Mouse (Mus musculus) thymus, postnatal 0 days (tissue): Measurements from ENCODE around the gene Ddx52. TPM values are rescaled to one million over a fixed set of nuclear protein-coding genes. Genes with fewer than 3 reads are reported as not detected.
A peak's percentile ranks its signal among the peaks of the same experiment; 100 is the strongest.

Experiments used
- DNase-seq: peaks from one replicate; pipeline ENCODE4 v3.0.0-alpha.2; 2015; ENCODE audit warnings: low spot score
- polyA plus RNA-seq: library from polyadenylated mRNA; unstranded; fragments of >200 nt; fragmentation: Nextera tagmentation; extraction: Ambion mirVana; gene quantifications from 2 replicates; pipeline ENCODE4 v1.2.1, GENCODE M21; 2015

Ddx52 gene
- polyA plus RNA-seq, 1 experiment from 2014 or later, result 51.2 TPM

DNA sequence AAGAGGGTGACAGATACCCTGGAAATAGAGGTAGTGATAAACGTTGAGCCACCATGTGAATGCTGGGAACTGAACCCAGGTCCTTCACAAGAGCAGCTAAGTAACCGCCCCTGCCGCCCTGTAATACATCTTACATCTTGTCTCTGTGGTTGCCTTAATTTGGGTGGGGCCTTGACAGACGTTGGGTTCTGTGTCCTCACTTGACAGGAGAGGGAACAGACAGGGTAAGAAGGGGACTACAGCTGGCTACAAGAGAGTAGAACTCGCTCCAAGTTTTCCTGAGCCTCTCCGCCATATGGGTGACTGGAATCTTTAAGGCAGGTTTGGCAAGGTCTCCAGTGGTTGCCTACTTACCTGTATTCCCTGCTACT lies 26.3 kb downstream of the Ddx52 start:
- no peak for DNase-seq

DNA sequence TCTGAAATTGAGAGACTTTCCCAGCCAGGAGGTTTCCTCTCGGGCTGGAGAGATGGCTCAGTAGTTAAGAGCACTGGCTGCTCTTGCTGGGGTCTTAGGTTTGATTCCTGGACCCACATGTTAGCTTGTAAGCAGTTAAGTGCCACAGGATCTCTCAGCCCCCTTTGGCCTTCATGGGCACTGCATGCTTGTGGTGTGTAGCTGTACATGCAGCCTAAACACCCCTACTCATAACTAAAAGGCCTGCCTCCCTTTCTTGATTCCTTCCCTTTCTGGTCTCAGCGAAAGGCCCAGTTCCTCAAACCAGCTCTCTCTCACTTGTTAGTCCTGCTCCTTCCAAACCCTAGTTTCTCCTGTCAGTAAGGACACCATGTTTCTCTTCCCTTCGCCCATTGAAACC lies 27.2 kb downstream of the Ddx52 start:
- DNase-seq, result no peak

DNA sequence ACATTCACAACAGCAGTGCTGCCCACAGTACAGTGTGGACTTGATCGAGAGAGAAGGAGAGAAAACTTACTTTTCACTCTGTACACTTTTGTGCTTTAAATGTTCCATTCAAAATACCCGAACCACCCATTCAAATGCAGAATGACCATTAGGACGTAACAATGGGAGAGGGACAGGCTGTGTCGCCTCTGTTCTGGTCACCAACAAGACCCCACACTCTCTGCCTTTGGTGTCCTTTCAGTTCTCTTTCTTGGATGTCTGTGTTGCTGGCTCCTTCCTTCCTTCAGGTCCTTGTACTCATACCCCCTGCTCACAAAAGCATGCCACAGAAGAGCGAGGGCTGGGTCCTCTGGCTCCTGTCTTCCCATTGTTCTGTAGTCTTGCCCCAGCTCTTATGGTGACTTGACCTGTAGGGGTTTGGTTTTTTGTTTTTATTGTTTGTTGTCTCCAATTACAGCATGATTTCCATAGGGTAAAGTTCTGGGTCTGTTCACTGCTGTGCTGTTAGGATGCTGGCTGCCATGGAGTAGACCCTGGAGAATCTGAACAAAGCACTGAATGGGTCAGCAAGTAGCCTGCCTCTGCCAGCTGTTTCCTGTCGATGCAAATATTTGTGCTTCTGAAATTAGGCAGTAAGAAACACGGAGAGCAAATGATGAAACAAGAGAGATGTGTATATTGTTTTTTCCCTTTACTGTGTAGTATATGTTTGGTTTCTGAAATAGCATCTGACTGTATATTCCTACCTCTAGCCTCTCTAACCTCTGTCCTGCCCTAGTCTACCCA lies 32.9 kb downstream of the Ddx52 start:
- DNase-seq, result no peak

DNA sequence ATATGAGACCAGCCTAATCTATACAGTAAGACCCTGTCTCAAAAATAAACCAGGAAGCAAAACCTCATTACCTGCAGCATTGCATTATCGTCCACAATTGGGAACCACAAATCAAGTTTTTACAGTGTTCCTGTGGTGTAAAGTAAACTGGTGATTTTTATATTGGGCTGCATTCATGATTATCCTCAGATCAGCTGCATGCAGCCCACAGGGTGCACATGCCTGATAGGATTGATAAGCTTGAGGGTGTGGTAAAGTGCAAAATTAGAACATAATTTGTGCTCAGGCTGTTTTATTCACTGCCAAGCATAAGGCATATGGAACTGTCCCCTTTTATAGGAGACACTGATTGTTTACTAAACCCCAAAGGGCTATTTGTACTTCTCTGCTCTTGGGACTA lies 33.6 kb downstream of the Ddx52 start:
- DNase-seq, result no peak

DNA sequence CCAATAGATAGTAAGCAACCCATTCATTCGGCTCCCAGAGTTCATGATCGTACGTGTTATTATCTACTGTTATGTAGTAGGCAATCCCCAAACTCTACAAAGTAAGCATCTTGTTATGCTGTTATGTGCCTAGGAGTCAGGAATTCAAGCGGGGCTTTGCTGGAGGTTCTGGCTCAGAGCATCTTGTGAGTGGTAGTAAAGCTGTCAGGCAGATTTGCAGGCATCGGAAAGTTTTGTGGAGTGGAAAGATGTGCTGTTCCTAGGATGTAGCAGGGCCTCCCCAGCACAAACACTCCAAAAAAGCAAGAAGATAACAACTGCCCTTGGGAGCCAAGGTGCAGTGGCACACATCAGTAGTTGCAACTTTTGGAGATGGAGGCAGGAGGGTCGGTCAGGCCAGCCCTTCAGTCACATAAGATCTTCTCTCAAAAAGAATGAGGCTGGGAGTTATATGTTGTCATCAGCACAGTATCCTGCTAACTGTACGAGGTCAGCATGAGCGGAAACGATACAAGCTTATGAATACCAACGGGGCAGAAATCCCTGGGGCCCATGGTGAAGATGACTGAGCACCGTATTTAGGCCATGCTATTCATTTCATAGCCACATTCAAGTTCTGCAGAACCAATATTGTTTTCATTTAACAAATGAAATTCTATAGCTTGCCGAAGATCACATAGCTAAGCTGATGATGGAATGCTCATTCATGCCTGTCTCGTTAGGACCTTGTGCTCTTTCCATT lies 34.5 kb downstream of the Ddx52 start:
- no peak for DNase-seq

DNA sequence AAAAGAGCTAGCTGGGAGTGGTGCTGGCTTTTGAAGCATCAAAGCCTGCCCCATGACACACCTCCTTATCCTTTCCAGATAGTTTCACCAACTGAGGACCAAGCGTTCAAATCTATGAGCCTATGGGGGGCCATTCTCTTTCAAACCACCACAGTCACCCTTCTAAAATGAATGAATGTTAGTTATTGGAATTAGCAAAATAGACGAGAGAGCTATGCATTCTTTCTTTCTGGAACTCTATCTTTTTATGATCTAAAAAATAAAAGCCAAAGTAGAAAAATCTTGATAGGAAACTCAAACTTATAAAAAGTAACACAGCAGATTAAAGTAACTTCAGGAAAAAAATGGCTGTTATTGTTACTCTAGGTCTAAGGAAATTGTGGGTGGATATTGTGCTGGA lies 35.9 kb downstream of the Ddx52 start:
- no peak for DNase-seq

DNA sequence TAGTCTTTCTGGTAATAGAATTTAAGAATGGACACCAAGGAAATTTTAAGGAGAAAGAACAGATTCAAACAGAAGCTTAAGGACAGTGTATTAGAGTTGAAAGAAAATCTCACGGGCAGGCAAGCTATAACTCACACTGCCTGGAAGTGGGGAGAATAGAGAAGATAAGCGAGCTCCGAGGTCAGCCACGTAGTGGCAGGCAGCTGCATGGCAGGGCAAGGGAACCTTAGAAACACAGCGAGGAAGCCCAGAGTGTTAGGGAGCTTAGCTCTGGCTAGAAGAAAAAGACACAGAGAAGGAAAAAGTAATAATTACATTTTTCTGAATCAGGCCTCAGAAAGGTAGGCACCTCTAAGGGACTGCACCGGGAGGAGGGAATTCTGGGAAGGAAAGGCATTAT lies 38.1 kb downstream of the Ddx52 start:
- DNase-seq, result no peak

DNA sequence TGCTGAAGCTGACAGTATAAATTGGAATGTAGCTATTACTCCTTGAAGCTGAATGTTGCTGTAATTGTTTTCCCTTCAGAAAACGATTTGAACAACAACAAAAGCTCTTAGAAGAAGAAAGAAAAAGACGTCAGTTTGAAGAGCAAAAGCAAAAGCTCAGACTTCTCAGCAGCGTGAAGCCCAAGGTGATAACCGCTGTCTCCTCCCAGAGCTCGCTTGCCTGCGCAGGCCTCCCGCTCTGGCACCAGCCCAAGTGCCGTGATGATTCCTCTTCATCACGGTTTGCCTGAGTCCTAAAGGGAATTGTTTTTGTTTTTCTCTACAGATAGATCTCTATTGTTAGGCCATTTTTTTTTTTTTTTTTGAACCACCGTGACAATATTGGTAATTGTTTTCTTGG lies 39.5 kb downstream of the Ddx52 start:
- no peak for DNase-seq

DNA sequence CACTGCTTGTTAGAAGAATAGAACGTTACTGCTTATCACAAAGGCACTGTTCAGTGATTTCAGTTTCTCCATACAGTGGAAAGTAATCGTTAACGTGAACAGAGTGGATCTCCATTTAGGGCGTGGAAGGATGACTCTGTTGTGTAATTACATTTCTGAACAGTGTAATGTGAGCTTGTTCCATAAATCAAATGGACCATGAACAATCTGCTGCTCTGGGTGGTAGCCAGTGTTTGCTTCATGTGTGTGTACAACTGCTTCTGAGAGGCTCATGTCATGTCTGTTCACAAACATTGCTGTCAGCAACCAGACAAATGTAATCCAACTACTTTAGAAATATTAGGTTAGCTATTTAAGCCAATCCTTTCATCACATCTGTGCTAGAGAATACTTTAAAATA lies 49.8 kb downstream of the Ddx52 start:
- DNase-seq, result no peak

DNA sequence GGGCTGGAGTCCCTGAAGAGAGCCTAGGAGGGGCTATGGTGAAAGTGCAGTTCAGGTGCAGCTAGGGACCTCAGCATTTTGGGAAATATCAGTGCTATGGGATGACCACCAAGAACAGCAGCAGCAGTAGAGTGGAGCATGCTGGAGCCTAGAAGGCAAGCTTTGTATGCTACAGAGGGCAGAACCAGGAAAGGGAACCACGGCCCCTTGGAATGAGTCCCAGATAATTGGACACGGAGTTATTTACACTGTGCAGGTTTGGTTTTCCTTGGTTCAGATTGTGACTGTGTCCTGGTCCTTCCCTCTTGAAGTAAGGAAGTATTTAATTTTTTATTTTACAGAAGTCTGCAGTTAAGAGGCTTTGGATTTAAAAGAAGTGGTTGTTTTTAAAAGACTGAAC lies 51.6 kb downstream of the Ddx52 start:
- no peak for DNase-seq

DNA sequence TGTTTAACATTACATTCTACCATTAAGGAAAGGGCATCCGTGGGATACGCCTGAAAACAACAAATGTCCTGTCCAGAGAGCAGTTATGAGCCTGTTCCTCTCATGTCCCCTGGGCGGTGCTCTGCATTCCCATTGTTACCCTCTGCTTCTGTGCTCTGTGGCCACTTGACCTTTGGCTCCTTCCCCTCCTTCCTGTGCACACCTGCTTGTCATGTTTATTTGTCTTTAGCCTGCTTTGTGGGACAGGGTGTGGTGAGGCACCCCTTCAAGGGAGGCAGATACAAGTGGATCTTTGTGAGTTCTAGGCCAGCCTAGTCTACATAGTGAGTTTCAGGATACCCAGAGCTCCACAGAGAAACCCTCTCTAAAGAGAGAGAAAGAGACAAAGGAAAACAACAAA lies 52.6 kb downstream of the Ddx52 start:
- no peak for DNase-seq

DNA sequence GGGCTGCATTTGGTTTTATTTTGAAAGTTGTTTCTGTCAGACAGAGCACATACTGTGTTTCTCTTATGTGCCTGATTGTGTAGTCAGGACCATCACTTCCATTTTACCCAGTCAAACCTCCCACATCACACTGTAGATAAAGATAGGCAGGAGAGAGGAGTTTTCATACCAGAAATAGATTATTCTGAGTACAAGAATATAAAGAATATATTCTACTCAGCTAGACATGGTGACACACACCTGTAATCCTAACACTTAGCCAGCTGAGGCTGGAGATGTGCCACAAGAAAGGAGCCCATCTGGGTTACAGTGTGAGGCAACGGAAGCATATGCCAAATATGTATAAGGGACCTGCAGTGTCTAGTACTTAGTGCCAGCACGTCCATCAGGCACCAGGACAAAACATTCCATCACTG lies 53.7 kb downstream of the Ddx52 start:
- no peak for DNase-seq

DNA sequence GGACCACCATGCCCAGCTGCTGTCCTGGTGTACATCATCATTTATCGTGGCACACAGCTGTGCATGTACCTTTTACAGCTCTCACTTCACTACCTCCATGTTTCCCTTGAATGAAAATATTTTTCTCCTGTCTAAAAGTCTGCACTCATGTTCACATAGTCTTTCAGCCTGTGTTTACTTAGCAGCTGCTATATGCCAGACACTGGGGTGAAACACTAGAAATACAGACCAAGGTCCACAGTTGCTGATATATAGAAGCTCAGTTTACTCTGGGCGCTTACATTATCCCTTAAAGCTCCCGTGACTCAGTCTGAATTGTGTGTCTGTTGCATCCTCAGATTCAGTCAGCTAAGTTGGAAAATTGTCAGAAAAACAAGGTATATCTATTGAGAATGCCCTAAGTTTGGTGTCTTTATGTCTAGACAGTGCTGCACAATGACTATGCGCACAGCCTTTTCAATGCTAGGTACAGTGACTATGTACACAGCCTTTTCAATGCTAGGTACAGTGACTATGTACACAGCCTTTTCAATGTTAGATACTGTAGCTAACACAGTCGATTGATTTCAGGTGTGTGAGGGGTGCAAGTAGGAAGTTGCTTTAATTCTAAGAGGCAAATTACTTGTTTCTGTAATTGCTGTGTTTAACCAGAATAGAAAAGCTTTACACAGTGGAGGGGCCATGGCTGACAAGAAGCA lies 55.5 kb downstream of the Ddx52 start:
- DNase-seq, result no peak

DNA sequence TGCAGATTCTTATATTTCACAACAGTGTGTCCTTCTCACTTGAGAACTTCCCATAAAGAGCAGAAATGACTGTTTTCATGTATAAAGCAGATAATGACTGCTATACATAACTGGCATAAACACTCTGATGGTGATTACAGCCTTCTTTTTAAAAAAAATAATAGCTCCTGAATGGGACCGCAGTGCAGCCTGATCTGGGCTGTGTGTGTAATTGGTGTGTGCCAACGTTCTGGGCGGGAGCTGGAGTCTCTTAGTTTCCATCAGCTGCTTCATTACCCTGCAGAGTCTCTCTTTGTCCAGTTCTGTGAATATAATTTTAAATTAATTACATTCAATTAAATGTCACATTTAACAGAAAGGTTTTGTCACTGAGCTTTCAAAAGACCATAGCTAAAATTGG lies 57.1 kb downstream of the Ddx52 start:
- DNase-seq, result no peak

DNA sequence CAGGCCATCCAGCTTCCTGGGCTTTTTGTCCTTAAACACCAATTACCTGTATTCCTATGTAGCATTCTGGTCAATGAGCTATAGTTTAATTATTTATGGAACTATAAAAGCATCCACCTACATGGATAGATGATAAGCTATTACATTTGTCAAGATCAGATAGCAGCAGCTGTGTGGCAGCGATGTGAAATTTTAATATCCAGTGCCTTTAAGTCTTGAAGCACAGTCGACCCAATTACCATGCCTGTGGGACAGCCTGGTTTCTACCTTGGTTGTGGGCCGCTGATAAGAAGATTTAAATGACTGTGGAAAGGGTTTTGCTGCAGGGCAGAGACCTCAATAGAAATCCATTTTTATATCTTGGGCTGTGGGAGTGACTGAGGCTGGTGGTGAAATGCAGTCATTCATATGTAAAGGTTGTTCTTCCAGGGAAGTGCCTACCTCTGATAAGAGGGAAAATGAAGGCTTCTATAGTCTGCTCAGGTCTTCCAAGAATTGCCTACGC lies 57.6 kb downstream of the Ddx52 start:
- no peak for DNase-seq

DNA sequence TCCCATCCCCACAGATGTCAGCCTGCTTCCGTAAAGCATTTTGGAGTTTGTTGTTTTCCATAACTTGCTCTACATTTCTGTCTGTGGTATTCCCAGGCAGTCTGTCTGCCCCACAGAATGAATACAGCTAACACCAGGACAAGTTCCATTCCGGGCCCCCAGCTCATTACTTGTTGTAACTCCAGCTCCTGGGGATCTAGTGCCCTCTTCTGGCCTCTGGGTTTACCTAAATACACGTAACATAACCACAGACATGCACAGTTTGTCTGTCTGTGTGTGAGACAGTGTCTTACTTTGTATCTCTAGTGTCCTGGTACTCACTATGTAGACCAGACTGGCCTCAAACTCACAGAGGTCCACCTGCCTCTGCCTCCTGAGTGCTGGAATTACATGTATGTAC lies 59.4 kb downstream of the Ddx52 start:
- no peak for DNase-seq

DNA sequence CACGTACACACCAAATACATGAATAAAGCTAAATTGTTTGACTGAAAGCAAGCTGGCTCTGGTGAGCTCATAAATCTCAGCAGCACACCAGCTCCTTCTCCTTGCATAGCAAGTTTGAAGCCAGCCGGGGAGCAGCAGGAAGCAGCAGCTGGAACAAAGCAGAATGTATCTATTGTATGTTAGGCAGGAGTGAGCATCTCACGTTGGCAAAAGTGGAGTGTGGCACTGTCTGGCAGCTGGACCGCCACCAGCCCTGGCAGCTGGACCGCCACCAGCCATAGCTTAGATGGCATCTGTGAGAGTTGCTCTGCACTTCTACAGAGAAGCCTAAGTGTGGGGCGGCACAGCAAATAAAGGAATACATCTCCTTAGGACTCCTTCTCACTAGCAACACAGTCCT lies 62.1 kb downstream of the Ddx52 start:
- no peak for DNase-seq

DNA sequence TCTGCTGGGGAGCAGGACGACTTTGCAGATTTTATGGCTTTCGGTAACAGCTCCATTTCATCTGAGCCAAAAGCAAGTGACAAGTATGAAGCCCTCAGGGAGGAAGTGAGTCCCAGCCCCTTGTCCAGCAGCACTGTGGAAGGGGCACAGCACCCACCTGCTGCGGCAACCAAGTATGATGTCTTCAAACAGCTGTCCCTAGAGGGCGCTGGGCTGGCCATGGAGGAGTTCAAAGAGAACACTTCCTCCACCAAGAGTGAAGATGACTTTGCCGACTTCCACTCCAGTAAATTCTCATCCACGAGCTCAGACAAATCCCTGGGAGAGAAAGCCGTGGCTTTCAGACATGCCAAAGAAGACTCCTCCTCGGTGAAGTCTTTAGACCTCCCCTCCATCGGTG lies 67.1 kb downstream of the Ddx52 start:
- peak; percentile 22 for DNase-seq

DNA sequence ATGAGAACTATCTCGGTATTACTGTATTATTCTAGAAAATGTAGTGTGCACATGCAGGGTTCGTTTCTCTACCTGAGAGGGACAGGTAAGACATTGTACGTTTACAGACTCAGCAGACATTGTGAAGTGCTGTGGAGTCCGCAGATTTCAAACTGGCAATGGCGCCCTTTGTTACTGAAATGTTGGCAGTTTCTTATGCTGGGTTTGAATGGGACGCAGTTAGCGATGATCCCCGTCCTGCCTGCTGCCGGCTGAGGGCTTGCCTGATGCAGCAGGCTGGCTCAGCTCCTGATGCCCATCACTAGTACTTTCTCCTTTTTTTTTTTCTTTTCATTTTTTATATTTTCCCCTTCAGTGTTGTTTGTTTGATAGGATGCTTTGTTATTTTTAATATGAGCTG lies 68.5 kb downstream of the Ddx52 start:
- DNase-seq, result no peak

DNA sequence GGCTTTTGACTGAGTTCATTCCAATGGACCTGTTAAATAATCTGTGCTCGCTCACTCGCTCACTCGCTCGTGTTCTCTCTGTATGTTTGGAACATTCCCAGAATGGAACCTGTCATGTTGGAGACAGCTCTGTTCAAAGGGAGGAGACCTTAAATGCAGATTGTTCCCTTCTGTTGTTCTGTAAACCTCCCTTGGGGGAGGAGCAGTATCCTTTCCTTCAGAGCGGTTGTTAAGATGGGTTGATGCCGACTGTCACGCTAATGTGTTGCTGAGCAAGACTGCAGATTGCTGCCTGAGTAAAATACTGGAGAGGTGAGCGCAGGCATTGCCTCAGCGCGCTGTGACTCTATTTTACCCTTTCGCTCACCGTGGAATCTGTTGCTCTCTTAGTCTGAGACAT lies 69.2 kb downstream of the Ddx52 start:
- no peak for DNase-seq

DNA sequence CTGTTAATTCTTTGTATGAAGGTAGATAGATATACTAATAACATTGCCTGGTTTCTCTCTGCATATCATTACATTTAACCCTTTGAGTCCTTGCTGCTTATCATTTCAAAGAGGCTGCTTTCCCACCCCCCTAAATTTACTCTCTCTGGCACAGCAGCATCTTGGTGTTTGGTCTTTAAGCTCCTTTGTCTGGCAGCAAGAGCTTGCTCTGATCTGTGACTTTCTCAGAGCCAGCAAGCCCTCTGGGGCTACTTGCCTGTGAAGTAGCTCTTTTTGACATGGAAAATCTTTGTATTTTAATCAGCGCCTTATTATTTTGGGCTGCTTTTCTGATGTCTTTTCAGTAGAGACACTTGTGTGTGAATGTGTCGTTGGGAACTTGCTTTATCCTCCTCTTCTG lies 69.7 kb downstream of the Ddx52 start:
- no peak for DNase-seq
